Mouse (Mus musculus): ENCODE measurements around the gene Ggct. TPM values are rescaled to one million over a fixed set of nuclear protein-coding genes. Genes with fewer than 3 reads are reported as not detected.

Gene Ggct
- polyA plus RNA-seq, 1 experiment from 2014 or later: 10.6 TPM

- WGBS: 17% methylated on average over 5 of the region's 5 CpGs
- Histone ChIP-seq H3K36me3 (no peaks in the 10 kb centered on the region), H3K27ac (no peak overlapping the region), H3K9me3 (no peaks in the 10 kb centered on the region; the same call in 1 of the 2 replicates), H3K4me3 (replicated peaks) (no peak overlapping the region), H3K4me2 (no peak overlapping the region), H3K4me1 (replicated peaks) (no peaks in the 10 kb centered on the region), H3K27me3 (peaks cover 5% of the 10 kb centered on the region; the same call in 1 of the 2 replicates), H3K9ac (replicated peaks) (no peak overlapping the region)
- no peak for ATAC-seq (ENCODE audit: insufficient number of reproducible peaks, insufficient read depth, low FRiP score, low TSS enrichment, low read depth)
These were observed 23.5 kb upstream of the Ggct start for GRCm38 (mm10) chr6:55016236-55016635.

GRCm38 (mm10) chr6:55014184-55014583 lies 21.4 kb upstream of the Ggct start:
- Histone ChIP-seq H3K9ac (replicated peaks) (no peak overlapping the region), H3K27me3 (peaks cover 8% of the 10 kb centered on the region), H3K27ac (no peak overlapping the region), H3K4me1 (replicated peaks) (0 out of 2 replicates have a peak, but pooled peaks cover 3% of the 10 kb centered on the region), H3K36me3 (no peaks in the 10 kb centered on the region), H3K9me3 (no peaks in the 10 kb centered on the region; the same call in 1 of the 2 replicates), H3K4me3 (replicated peaks) (no peak overlapping the region), H3K4me2 (no peak overlapping the region)
- no peak for ATAC-seq (ENCODE audit: insufficient number of reproducible peaks, insufficient read depth, low FRiP score, low TSS enrichment, low read depth)
- 93% methylated on average over 3 of the region's 3 CpGs for WGBS

- Histone ChIP-seq H3K9ac (replicated peaks) (no peak overlapping the region), H3K9me3 (no peaks in the 10 kb centered on the region; the same call in 1 of the 2 replicates), H3K4me3 (replicated peaks) (no peak overlapping the region), H3K36me3 (no peaks in the 10 kb centered on the region), H3K27me3 (peaks cover 4% of the 10 kb centered on the region), H3K4me1 (replicated peaks) (0 out of 2 replicates have a peak, but pooled peaks cover 3% of the 10 kb centered on the region), H3K27ac (no peak overlapping the region), H3K4me2 (no peak overlapping the region)
- 84% methylated on average over 7 of the region's 7 CpGs for WGBS
- ATAC-seq (ENCODE audit: insufficient number of reproducible peaks, insufficient read depth, low FRiP score, low TSS enrichment, low read depth): no peak
These were observed 19.8 kb upstream of the Ggct start for GRCm38 (mm10) chr6:55012516-55012915.

- no peaks in the 10 kb centered on the region; the same call in 1 of the 2 replicates for H3K9me3 ChIP-seq
- H3K27me3 ChIP-seq: peaks cover 4% of the 10 kb centered on the region
- H3K4me1 ChIP-seq (replicated peaks): 0 out of 2 replicates have a peak, but pooled peaks cover 3% of the 10 kb centered on the region
- peak overlapping the region; percentile 24 for H3K4me3 ChIP-seq (replicated peaks)
- H3K27ac ChIP-seq: peak overlapping the region; percentile 95
- 0 out of 2 replicates have a peak overlapping the region, but pooled peaks have one; percentile 12 for H3K9ac ChIP-seq (replicated peaks)
- no peaks in the 10 kb centered on the region for H3K36me3 ChIP-seq
- peak overlapping the region; percentile 44 for H3K4me2 ChIP-seq
- WGBS: 70% methylated on average over 4 of the region's 4 CpGs
- ATAC-seq (ENCODE audit: insufficient number of reproducible peaks, insufficient read depth, low FRiP score, low TSS enrichment, low read depth): no peak
These were observed 17.8 kb upstream of the Ggct start for GRCm38 (mm10) chr6:55010330-55011091.

DNA sequence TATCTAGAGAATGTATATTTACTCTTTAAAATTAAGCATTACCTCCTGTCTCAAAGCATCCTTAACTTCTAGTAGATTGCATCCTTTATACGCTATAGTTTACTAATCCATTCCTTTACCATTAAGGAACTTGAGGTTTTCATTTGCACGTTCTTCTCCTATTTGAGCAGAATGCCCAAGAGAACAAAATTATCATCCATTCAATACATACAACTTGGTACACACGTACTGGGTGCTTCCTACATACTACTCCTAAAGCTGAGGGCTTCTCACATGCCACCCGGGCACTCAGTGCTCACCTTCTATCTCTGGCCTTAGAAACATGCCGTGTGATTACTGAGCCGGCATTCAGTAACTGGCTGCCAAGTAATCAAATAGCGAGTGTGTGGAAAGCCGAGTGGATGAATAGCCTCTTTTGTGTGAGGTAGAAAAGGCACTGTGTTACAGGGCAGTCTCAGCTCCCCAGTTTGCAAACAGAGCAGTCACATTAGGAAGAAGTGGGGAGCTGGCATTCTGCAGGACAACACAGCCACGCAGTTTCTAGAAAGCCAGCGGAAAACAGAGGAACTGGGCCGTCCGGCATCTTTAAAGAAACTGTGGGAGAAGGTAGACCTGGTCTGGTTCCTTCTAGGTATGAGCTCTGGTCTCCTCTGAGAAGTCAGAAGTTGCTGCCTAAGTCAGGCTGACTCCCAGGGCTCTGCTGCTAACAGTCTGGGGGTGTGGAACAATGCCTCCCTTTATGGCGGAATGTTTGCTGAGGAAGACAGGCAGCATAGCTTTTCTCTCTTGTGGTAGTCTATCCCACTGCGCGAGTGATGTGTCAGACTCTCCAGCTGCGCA lies 16.9 kb upstream of the Ggct start:
- Histone ChIP-seq H3K9ac (replicated peaks) (0 out of 2 replicates have a peak overlapping the region, but pooled peaks have one; percentile 12), H3K36me3 (no peaks in the 10 kb centered on the region), H3K27me3 (peaks cover 4% of the 10 kb centered on the region), H3K4me3 (replicated peaks) (peak overlapping the region; percentile 24), H3K4me2 (peak overlapping the region; percentile 44), H3K4me1 (replicated peaks) (0 out of 2 replicates have a peak, but pooled peaks cover 3% of the 10 kb centered on the region), H3K27ac (peak overlapping the region; percentile 95), H3K9me3 (no peaks in the 10 kb centered on the region; the same call in 1 of the 2 replicates)
- WGBS: 37% methylated on average over 16 of the region's 16 CpGs
- peak; percentile 78 for ATAC-seq (ENCODE audit: insufficient number of reproducible peaks, insufficient read depth, low FRiP score, low TSS enrichment, low read depth)

DNA sequence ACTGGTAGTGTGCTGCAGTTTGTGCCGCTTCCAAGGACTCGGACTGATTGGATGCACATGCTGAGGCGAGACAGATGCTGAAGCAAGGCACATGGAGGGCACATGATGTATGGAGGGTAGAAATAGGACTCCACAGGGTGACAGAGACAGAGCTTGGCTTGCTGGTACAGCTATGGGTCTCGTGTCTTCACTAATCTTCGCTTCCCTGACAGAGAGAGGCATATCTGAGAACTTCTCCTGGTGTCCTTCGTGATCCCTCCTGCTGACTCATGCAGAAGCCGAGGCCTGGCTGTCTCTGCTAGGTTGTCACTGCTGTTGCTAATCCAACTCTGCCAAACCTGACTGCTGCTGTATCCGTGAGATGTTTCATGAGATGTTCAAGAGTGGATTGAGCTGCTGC lies 15.7 kb upstream of the Ggct start:
- no peak overlapping the region for H3K9ac ChIP-seq (replicated peaks)
- peaks cover 4% of the 10 kb centered on the region for H3K27me3 ChIP-seq
- no peaks in the 10 kb centered on the region for H3K36me3 ChIP-seq
- 85% methylated on average over 8 of the region's 8 CpGs for WGBS
- ATAC-seq (ENCODE audit: insufficient number of reproducible peaks, insufficient read depth, low FRiP score, low TSS enrichment, low read depth): no peak
- 0 out of 2 replicates have a peak, but pooled peaks cover 3% of the 10 kb centered on the region for H3K4me1 ChIP-seq (replicated peaks)
- no peaks in the 10 kb centered on the region; the same call in 1 of the 2 replicates for H3K9me3 ChIP-seq
- H3K4me2 ChIP-seq: no peak overlapping the region
- no peak overlapping the region for H3K27ac ChIP-seq
- no peak overlapping the region for H3K4me3 ChIP-seq (replicated peaks)

GRCm38 (mm10) chr6:55003559-55003958 lies 10.8 kb upstream of the Ggct start:
- Histone ChIP-seq H3K4me2 (no peak overlapping the region), H3K27me3 (no peaks in the 10 kb centered on the region; the same call in 1 of the 2 replicates), H3K4me1 (replicated peaks) (no peaks in the 10 kb centered on the region), H3K36me3 (no peaks in the 10 kb centered on the region), H3K9ac (replicated peaks) (no peak overlapping the region), H3K4me3 (replicated peaks) (no peak overlapping the region), H3K27ac (no peak overlapping the region), H3K9me3 (no peaks in the 10 kb centered on the region)
- WGBS: 76% methylated on average over 4 of the region's 4 CpGs
- ATAC-seq (ENCODE audit: insufficient number of reproducible peaks, insufficient read depth, low FRiP score, low TSS enrichment, low read depth): no peak

GRCm38 (mm10) chr6:55002438-55002837 lies 9.7 kb upstream of the Ggct start:
- WGBS: 56% methylated on average over 4 of the region's 4 CpGs

DNA sequence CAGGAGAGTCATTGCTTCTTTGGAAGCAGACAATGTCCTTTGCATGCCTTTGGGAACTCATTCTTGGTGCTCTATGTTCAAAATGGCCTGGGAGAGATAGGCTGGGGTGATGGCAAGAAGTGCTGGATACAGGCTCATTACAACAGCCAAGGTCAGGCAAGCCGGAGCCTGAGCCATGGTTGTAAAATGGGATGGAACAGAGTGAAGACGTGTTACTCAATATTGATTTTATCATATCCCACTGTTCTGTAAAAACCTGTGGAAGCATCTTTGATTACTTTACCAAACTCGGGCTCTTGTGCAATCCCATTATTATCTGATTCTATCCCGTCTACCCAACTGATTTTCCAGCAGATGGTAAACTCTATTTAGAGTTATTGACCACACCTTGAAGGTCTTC lies 8.6 kb upstream of the Ggct start:
- Histone ChIP-seq H3K4me1 (replicated peaks) (no peaks in the 10 kb centered on the region), H3K9ac (replicated peaks) (no peak overlapping the region), H3K4me3 (replicated peaks) (no peak overlapping the region), H3K4me2 (no peak overlapping the region), H3K27me3 (no peaks in the 10 kb centered on the region), H3K36me3 (no peaks in the 10 kb centered on the region), H3K9me3 (no peaks in the 10 kb centered on the region), H3K27ac (no peak overlapping the region)
- 81% methylated on average over 4 of the region's 4 CpGs for WGBS
- no peak for ATAC-seq (ENCODE audit: insufficient number of reproducible peaks, insufficient read depth, low FRiP score, low TSS enrichment, low read depth)

More at GRCm38 (mm10) chr6:55002438-55002837, 9.7 kb upstream of the Ggct start:
- Histone ChIP-seq H3K4me1 (replicated peaks) (no peaks in the 10 kb centered on the region), H3K4me2 (no peak overlapping the region), H3K9me3 (no peaks in the 10 kb centered on the region), H3K9ac (replicated peaks) (no peak overlapping the region), H3K36me3 (no peaks in the 10 kb centered on the region), H3K4me3 (replicated peaks) (no peak overlapping the region), H3K27ac (no peak overlapping the region), H3K27me3 (no peaks in the 10 kb centered on the region)
- no peak for ATAC-seq (ENCODE audit: insufficient number of reproducible peaks, insufficient read depth, low FRiP score, low TSS enrichment, low read depth)

GRCm38 (mm10) chr6:54997726-54998125 lies 5.0 kb upstream of the Ggct start:
- no peaks in the 10 kb centered on the region for H3K9me3 ChIP-seq
- no peaks in the 10 kb centered on the region for H3K4me1 ChIP-seq (replicated peaks)
- no peak for ATAC-seq (ENCODE audit: insufficient number of reproducible peaks, insufficient read depth, low FRiP score, low TSS enrichment, low read depth)
- 84% methylated on average over 6 of the region's 6 CpGs for WGBS
- H3K4me2 ChIP-seq: no peak overlapping the region
- H3K36me3 ChIP-seq: no peaks in the 10 kb centered on the region
- no peak overlapping the region for H3K27ac ChIP-seq
- H3K9ac ChIP-seq (replicated peaks): no peak overlapping the region
- H3K27me3 ChIP-seq: no peaks in the 10 kb centered on the region
- H3K4me3 ChIP-seq (replicated peaks): no peak overlapping the region

DNA sequence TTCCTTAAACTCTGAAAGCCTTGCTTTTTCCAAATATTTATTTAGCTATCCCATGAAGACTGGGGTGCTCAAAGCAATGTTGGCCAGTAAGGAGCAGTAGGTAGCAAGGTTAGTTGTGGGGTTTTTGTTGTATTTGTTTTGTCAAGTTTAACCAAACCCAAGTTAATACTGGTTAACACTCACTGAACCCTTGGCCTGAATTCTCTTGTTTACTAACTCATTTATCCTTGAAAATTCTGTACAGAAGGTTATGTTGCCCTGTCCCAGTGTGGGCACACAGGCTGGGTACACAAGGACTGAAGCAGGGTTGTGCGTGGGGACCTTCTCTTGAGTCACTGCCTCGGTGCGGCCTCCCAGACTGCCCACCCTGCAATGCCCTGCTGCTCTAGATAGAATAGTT lies 3.6 kb upstream of the Ggct start:
- WGBS: 93% methylated on average over 3 of the region's 3 CpGs
- no peak for ATAC-seq (ENCODE audit: insufficient number of reproducible peaks, insufficient read depth, low FRiP score, low TSS enrichment, low read depth)
- H3K4me3 ChIP-seq (replicated peaks): no peak overlapping the region
- H3K27me3 ChIP-seq: no peaks in the 10 kb centered on the region
- no peak overlapping the region for H3K27ac ChIP-seq
- no peak overlapping the region for H3K4me2 ChIP-seq
- no peak overlapping the region for H3K9ac ChIP-seq (replicated peaks)
- no peaks in the 10 kb centered on the region for H3K36me3 ChIP-seq
- H3K9me3 ChIP-seq: no peaks in the 10 kb centered on the region
- 0 out of 2 replicates have a peak, but pooled peaks cover 6% of the 10 kb centered on the region for H3K4me1 ChIP-seq (replicated peaks)
